Mouse (Mus musculus) limb, embryonic 14.5 days (tissue): Measurements from ENCODE around the gene Pygm. TPM values are rescaled to one million over a fixed set of nuclear protein-coding genes. Genes with fewer than 3 reads are reported as not detected.
A peak's percentile ranks its signal among the peaks of the same experiment; 100 is the strongest.

ENCODE experiments used
- ATAC-seq: fragments of 200-750 bp; cut with Nextera tagmentation; 2 replicates; pipeline ENCODE4 v1.8.0; 2017; ENCODE audit warnings: low read depth, moderate number of reproducible peaks, moderate TSS enrichment; ENCODE audit not compliant: low FRiP score
- DNase-seq: peaks from one replicate; pipeline ENCODE4 v3.0.0-alpha.2; 2015; ENCODE audit warnings: low spot score
- H3K27ac ChIP-seq: fragments of 300-500 bp; sonication (generic); replicated peaks from 2 replicates; pipeline ENCODE4 v1.5.1; 2014; ENCODE audit warnings: low read depth, mild to moderate bottlenecking, low read length, moderate library complexity, mixed read lengths
- H3K27me3 ChIP-seq: fragments of 300-500 bp; sonication (generic); 2 replicates; pipeline ENCODE4 v1.6.1; 2014; ENCODE audit warnings: low read length, mixed read lengths; ENCODE audit not compliant: control insufficient read depth, insufficient read depth
- H3K36me3 ChIP-seq: fragments of 300-500 bp; sonication (generic); 2 replicates; pipeline ENCODE4 v1.6.1; 2014; ENCODE audit warnings: mild to moderate bottlenecking, low read length, moderate library complexity, mixed read lengths; ENCODE audit not compliant: control insufficient read depth, insufficient read depth
- H3K4me1 ChIP-seq: fragments of 300-500 bp; sonication (generic); 2 replicates; pipeline ENCODE4 v1.6.1; 2014; ENCODE audit warnings: antibody characterized with exemption, low read length, mixed read lengths; ENCODE audit not compliant: control insufficient read depth, insufficient read depth
- H3K4me2 ChIP-seq: fragments of 300-500 bp; sonication (generic); replicated peaks from 2 replicates; pipeline ENCODE4 v1.6.1; 2014; ENCODE audit warnings: low read depth, mild to moderate bottlenecking, low read length, moderate library complexity; ENCODE audit not compliant: severe bottlenecking
- H3K4me3 ChIP-seq: fragments of 300-500 bp; sonication (generic); replicated peaks from 2 replicates; pipeline ENCODE4 v1.5.1; 2014; ENCODE audit warnings: low read length
- H3K9ac ChIP-seq: fragments of 300-500 bp; sonication (generic); 2 replicates; pipeline ENCODE4 v1.6.1; 2014; ENCODE audit warnings: mild to moderate bottlenecking, low read depth, low read length, moderate library complexity; ENCODE audit not compliant: severe bottlenecking
- H3K9me3 ChIP-seq: fragments of 300-500 bp; sonication (generic); 2 replicates; pipeline ENCODE4 v1.6.1; 2016; ENCODE audit warnings: low read length; ENCODE audit not compliant: control insufficient read depth
- POLR2A ChIP-seq: fragments of 200-500 bp; IDR thresholded peaks from 2 replicates; pipeline ENCODE4 v1.8.0; 2012; ENCODE audit warnings: inconsistent platforms, mild to moderate bottlenecking, moderate library complexity, borderline replicate concordance; ENCODE audit not compliant: insufficient read depth, insufficient read length; ENCODE audit errors: extremely low read depth
- WGBS: fragments of 180-500 bp; shearing (Covaris S2); extraction: QIAGEN DNeasy Blood & Tissue Kit; methylation state at CpG from one replicate; pipeline ENCODE4 v1.1.7; 2014; 5-methylcytosine and 5-hydroxymethylcytosine counted together
- polyA plus RNA-seq, 2 experiments: library from polyadenylated mRNA; depleted of rRNA in 1 of 2; stranded (reverse) in 1 of 2; unstranded in 1 of 2; fragments of >200 nt; fragmentation: Nextera tagmentation in 1 of 2; extraction: Ambion mirVana in 1 of 2; gene quantifications; 2 replicates each; pipeline versions ENCODE4 v1.2.1 to v1.2.3; 2012 to 2014

Gene Pygm
- polyA plus RNA-seq, 2 experiments, result 22.8 to 23.9 TPM

GRCm38 (mm10) chr19:6364842-6365241, 19.4 kb upstream of the Pygm start:
- H3K9ac ChIP-seq, result peak overlapping the region; percentile 99
- WGBS, result 0% methylated on average over 2 of the region's 2 CpGs
- ATAC-seq, result no peak
- peaks cover 52% of the 10 kb centered on the region for H3K36me3 ChIP-seq
- no peaks in the 10 kb centered on the region for H3K27me3 ChIP-seq
- DNase-seq, result no peak
- H3K4me2 ChIP-seq, result peak overlapping the region; percentile 94
- H3K4me3 ChIP-seq, result peak overlapping the region; percentile 100
- no peak for TF ChIP-seq POLR2A
- H3K9me3 ChIP-seq, result no peaks in the 10 kb centered on the region
- no peak overlapping the region for H3K27ac ChIP-seq
- peaks cover 13% of the 10 kb centered on the region for H3K4me1 ChIP-seq

- Histone ChIP-seq H3K4me1 (peaks cover 4% of the 10 kb centered on the region), H3K36me3 (peaks cover 97% of the 10 kb centered on the region), H3K27me3 (no peaks in the 10 kb centered on the region), H3K9me3 (no peaks in the 10 kb centered on the region), H3K4me2 (no peak overlapping the region), H3K9ac (no peak overlapping the region), H3K27ac (no peak overlapping the region), H3K4me3 (no peak overlapping the region)
- ATAC-seq (no peak), DNase-seq (no peak)
- TF ChIP-seq POLR2A, result no peak
- 95% methylated on average over 2 of the region's 2 CpGs for WGBS
Observed at GRCm38 (mm10) chr19:6370175-6370574, 14.0 kb upstream of the Pygm start.

GRCm38 (mm10) chr19:6372433-6372832, 11.8 kb upstream of the Pygm start:
- TF ChIP-seq POLR2A, result no peak
- WGBS, result 93% methylated on average over 3 of the region's 3 CpGs
- H3K4me3 ChIP-seq, result no peak overlapping the region
- H3K27ac ChIP-seq, result no peak overlapping the region
- ATAC-seq (no peak), DNase-seq (no peak)
- no peaks in the 10 kb centered on the region for H3K27me3 ChIP-seq
- no peaks in the 10 kb centered on the region for H3K9me3 ChIP-seq
- no peak overlapping the region for H3K9ac ChIP-seq
- H3K4me1 ChIP-seq, result no peaks in the 10 kb centered on the region
- H3K36me3 ChIP-seq, result peaks cover 98% of the 10 kb centered on the region
- no peak overlapping the region for H3K4me2 ChIP-seq

GRCm38 (mm10) chr19:6373539-6374400, 10.4 kb upstream of the Pygm start:
- DNase-seq (peak; percentile 70), ATAC-seq (peak; percentile 38; the same call in 1 of the 2 replicates)
- 71% methylated on average over 12 of the region's 12 CpGs for WGBS
- Histone ChIP-seq H3K4me3 (no peak overlapping the region), H3K9ac (no peak overlapping the region), H3K36me3 (peaks cover 98% of the 10 kb centered on the region), H3K9me3 (no peaks in the 10 kb centered on the region), H3K27ac (no peak overlapping the region), H3K4me2 (no peak overlapping the region), H3K27me3 (no peaks in the 10 kb centered on the region), H3K4me1 (no peaks in the 10 kb centered on the region)
- TF ChIP-seq POLR2A, result no peak

GRCm38 (mm10) chr19:6374571-6374970, 9.6 kb upstream of the Pygm start:
- Histone ChIP-seq H3K4me3 (no peak overlapping the region), H3K9me3 (no peaks in the 10 kb centered on the region), H3K27me3 (no peaks in the 10 kb centered on the region), H3K9ac (no peak overlapping the region), H3K4me2 (no peak overlapping the region), H3K27ac (no peak overlapping the region), H3K36me3 (peaks cover 96% of the 10 kb centered on the region), H3K4me1 (no peaks in the 10 kb centered on the region)
- ATAC-seq (no peak), DNase-seq (no peak)
- 97% methylated on average over 3 of the region's 10 CpGs for WGBS
- TF ChIP-seq POLR2A, result no peak
